Mouse (Mus musculus) lung, embryonic 14.5 days (tissue): ENCODE measurements around the gene Myo1e. TPM values are rescaled to one million over a fixed set of nuclear protein-coding genes. Genes with fewer than 3 reads are reported as not detected.

Experiments
- ATAC-seq: fragments of 200-750 bp; cut with Nextera tagmentation; 2 replicates; pipeline ENCODE4 v1.8.0; 2017; ENCODE audit warnings: mild to moderate bottlenecking, moderate TSS enrichment, moderate library complexity; ENCODE audit not compliant: insufficient read depth
- DNase-seq: peaks from one replicate; pipeline ENCODE4 v3.0.0-alpha.2; 2015
- H3K27ac ChIP-seq: fragments of 300-500 bp; sonication (generic); 2 replicates; pipeline ENCODE4 v1.5.1; 2014; ENCODE audit warnings: low read depth, mild to moderate bottlenecking, moderate library complexity
- H3K27me3 ChIP-seq: fragments of 300-500 bp; sonication (generic); 2 replicates; pipeline ENCODE4 v1.6.1; 2014; ENCODE audit warnings: low read length, control low read depth; ENCODE audit not compliant: insufficient read depth
- H3K36me3 ChIP-seq: fragments of 300-500 bp; sonication (generic); 2 replicates; pipeline ENCODE4 v1.6.1; 2014; ENCODE audit warnings: control low read depth; ENCODE audit not compliant: insufficient read depth
- H3K4me1 ChIP-seq: fragments of 300-500 bp; sonication (generic); 2 replicates; pipeline ENCODE4 v1.6.1; 2014; ENCODE audit warnings: antibody characterized with exemption, control low read depth; ENCODE audit not compliant: insufficient read depth
- H3K4me2 ChIP-seq: fragments of 300-500 bp; sonication (generic); 2 replicates; pipeline ENCODE4 v1.6.1; 2014; ENCODE audit warnings: mild to moderate bottlenecking
- H3K4me3 ChIP-seq: fragments of 300-500 bp; sonication (generic); 2 replicates; pipeline ENCODE4 v1.5.1; 2014; ENCODE audit warnings: low read depth, low read length
- H3K9ac ChIP-seq: fragments of 300-500 bp; sonication (generic); 2 replicates; pipeline ENCODE4 v1.6.1; 2014
- H3K9me3 ChIP-seq: fragments of 300-500 bp; sonication (generic); 2 replicates; pipeline ENCODE4 v1.6.1; 2016; ENCODE audit warnings: low read depth, low read length, control low read depth
- CTCF ChIP-seq: IDR thresholded peaks from 2 replicates; pipeline ENCODE4 v1.5.1; 2016; ENCODE audit warnings: antibody characterized with exemption, low read depth
- WGBS: fragments of 180-500 bp; shearing (Covaris S2); extraction: QIAGEN DNeasy Blood & Tissue Kit; methylation state at CpG from one replicate; pipeline ENCODE4 v1.1.7; 2014; 5-methylcytosine and 5-hydroxymethylcytosine counted together
- polyA plus RNA-seq: library from polyadenylated mRNA; unstranded; fragments of >200 nt; fragmentation: Nextera tagmentation; extraction: Ambion mirVana; gene quantifications from 2 replicates; pipeline ENCODE4 v1.2.1, GENCODE M21; 2014

Gene Myo1e
- polyA plus RNA-seq, 1 experiment from 2014 or later, result 31.4 TPM

DNA sequence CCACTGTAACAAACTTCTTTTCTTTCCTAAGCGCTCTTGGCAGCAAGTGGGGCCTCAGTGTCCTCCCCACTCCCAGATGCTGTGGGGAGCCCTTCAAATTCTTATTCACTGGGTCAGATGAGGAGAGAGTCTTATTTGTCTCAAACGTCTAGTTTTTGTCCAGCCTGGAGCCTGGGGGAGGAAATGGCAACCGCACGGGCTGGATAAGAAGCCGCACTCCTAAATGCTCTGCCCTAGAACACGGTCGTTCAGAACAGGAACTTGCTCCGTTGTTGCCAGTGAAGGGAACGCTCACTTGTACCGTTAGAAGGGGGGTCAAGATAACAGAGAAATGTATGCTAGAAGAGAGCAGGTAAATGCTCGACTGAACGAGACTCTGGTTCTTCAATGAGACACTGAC is 174.9 kb downstream of the Myo1e start:
- Histone ChIP-seq H3K36me3 (peaks cover 44% of the 10 kb centered on the region), H3K4me2 (no peak overlapping the region), H3K9me3 (no peaks in the 10 kb centered on the region), H3K4me3 (no peak overlapping the region), H3K9ac (no peak overlapping the region), H3K4me1 (no peaks in the 10 kb centered on the region), H3K27me3 (no peaks in the 10 kb centered on the region), H3K27ac (no peak overlapping the region)
- ATAC-seq (no peak), DNase-seq (no peak)
- WGBS, result 66% methylated on average over 12 of the region's 12 CpGs
- TF ChIP-seq CTCF, result no peak

DNA sequence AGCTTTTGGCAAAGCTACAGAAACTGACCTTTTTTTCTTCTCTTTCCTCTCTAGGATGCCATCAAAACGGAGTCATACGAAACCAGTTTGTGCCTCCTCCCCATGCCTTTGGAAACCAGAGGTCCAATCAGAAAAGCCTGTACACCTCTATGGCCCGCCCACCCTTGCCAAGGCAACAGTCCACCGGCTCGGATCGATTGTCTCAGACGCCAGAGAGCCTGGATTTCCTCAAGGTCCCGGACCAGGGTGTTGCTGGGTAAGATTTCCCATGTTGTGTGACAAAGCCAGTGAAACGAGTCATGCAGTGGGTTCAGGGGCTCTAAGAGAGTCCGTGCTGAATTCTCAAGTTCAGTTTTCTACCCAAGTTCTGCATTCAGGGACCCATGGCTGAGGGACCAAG is 176.6 kb downstream of the Myo1e start:
- H3K4me3 ChIP-seq, result no peak overlapping the region
- WGBS, result 71% methylated on average over 10 of the region's 10 CpGs
- ATAC-seq, result no peak
- H3K4me1 ChIP-seq, result no peaks in the 10 kb centered on the region
- H3K9me3 ChIP-seq, result no peaks in the 10 kb centered on the region
- peaks cover 31% of the 10 kb centered on the region for H3K36me3 ChIP-seq
- no peak overlapping the region for H3K9ac ChIP-seq
- no peak overlapping the region for H3K4me2 ChIP-seq
- H3K27ac ChIP-seq, result no peak overlapping the region
- no peaks in the 10 kb centered on the region for H3K27me3 ChIP-seq
- TF ChIP-seq CTCF, result no peak
- no peak for DNase-seq

DNA sequence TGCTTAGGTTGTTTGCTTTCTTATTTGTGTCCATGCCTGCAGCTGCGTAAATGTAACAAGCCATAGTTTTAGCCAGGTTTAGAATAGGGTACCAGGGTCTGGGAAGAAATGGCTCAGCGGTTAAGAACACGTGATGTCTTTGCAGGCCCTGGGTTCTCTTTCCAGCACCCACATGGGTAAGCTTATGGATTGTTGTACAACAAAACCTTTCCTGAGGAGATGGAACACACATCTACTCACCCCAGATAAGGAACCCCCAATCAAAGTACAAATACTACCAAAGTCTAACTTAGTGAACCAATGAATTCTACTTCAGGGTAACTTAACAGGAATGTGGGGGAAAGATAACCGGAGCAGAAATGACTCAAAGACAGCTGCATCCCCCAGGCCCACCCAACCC is 177.3 kb downstream of the Myo1e start:
- no peak overlapping the region for H3K9ac ChIP-seq
- 91% methylated on average over 4 of the region's 4 CpGs for WGBS
- no peak overlapping the region for H3K4me3 ChIP-seq
- ATAC-seq (no peak), DNase-seq (no peak)
- peaks cover 30% of the 10 kb centered on the region for H3K36me3 ChIP-seq
- no peaks in the 10 kb centered on the region for H3K4me1 ChIP-seq
- no peak for TF ChIP-seq CTCF
- H3K27me3 ChIP-seq, result no peaks in the 10 kb centered on the region
- H3K9me3 ChIP-seq, result no peaks in the 10 kb centered on the region
- H3K4me2 ChIP-seq, result no peak overlapping the region
- H3K27ac ChIP-seq, result no peak overlapping the region

DNA sequence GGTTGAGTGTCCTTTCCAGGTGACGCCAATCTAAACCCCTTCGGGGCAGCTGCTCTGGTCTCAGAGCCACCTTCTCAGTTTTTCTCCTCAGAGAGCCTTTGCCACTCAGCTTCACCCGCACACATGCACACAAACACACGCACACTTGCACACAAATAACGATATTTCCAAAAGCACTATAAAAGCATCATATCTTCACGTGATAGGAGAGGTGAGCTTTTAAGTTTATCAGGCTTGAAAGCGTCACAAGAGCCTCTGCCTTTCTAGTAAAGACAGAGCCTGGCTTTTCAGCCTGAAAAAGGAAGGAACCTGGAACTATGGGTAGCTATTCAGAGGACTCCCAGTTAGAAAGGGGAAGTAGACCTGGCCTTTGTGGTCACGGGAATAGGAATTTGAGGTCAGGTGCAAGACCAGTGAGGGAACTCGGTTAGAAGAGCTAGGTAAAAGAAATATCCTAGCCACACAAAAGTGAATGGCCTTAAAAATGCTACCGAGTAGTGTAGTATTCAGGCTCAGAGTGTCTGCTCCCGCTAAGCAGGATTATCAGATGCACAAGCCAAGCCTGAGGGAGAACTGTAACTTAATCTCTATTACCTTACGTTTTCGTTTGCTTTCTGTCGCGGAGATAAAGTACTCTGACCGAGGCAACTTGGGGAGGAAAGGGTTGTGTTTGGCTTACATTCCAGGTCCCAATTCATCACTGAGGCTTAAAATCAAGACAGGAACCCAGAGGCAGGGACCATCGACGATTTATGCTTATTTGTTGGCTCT is 178.0 kb downstream of the Myo1e start:
- DNase-seq (no peak), ATAC-seq (no peak)
- Histone ChIP-seq H3K27me3 (no peaks in the 10 kb centered on the region), H3K9ac (no peak overlapping the region), H3K4me3 (no peak overlapping the region), H3K4me2 (no peak overlapping the region), H3K27ac (no peak overlapping the region), H3K4me1 (no peaks in the 10 kb centered on the region), H3K36me3 (peaks cover 30% of the 10 kb centered on the region), H3K9me3 (no peaks in the 10 kb centered on the region)
- 65% methylated on average over 18 of the region's 18 CpGs for WGBS
- no peak for TF ChIP-seq CTCF

DNA sequence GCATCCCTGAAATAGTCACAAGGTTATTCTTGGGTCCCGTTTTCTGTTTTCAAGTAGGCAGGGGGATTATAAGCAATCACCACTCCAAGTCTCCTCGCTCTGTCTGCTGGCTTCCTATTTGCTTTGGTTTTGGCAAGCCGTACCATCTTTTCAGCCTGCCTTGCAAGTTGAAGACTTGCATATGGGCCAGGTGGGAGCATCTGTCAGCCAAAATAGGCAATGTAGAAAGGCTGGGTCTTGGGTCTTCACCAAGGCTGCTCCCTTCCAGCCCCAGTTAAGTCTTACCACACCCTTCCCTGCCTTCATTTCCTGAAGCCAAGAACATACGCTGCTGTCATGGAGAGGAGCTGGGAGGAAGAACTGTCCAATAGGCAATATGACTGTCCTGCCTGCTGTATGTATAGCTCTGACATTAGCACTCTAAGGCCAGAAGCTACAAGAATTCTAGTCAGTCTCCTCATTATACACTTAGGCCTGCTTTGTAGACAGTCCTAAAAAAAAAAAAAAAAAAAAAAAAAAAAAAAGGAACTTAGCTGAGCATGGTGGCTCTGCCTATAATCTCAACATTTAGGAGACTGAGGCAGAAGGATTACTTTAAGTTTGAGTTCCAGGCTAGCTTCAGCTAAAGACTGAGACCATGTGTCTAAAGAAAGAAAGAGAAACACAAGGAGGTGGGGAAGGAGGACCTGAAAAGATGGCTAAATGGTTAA is 180.4 kb downstream of the Myo1e start:
- TF ChIP-seq CTCF, result no peak
- no peak overlapping the region for H3K27ac ChIP-seq
- no peak overlapping the region for H3K9ac ChIP-seq
- no peak overlapping the region for H3K4me2 ChIP-seq
- DNase-seq (no peak), ATAC-seq (no peak)
- H3K4me3 ChIP-seq, result no peak overlapping the region
- 74% methylated on average over 4 of the region's 4 CpGs for WGBS
- no peaks in the 10 kb centered on the region for H3K4me1 ChIP-seq
- no peaks in the 10 kb centered on the region for H3K27me3 ChIP-seq
- H3K9me3 ChIP-seq, result no peaks in the 10 kb centered on the region
- peaks cover 34% of the 10 kb centered on the region for H3K36me3 ChIP-seq

DNA sequence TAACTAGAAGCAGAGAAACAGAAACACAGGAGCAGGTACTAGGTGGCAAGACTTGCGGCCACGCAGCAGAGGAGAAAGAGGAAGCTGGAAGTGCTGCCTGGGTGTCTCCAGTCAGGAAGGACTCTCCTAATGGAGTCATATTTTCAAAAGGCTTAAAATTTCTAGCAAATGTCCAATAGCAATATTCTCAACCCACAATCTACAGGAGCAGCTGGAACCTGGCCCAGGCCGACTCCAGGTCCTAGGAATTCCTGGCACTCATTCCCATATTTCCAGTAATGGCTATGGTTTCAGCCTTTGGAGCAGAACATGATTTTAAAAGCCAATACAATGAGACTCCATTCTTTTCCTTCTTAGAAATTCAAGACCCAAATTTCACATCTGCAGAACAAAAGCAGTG is 182.4 kb downstream of the Myo1e start:
- Histone ChIP-seq H3K4me1 (no peaks in the 10 kb centered on the region), H3K9ac (no peak overlapping the region), H3K27ac (no peak overlapping the region), H3K4me3 (no peak overlapping the region), H3K27me3 (no peaks in the 10 kb centered on the region), H3K4me2 (no peak overlapping the region), H3K9me3 (no peaks in the 10 kb centered on the region), H3K36me3 (peaks cover 24% of the 10 kb centered on the region; the same call in 1 of the 2 replicates)
- peak; percentile 32 for DNase-seq
- no peak for ATAC-seq
- TF ChIP-seq CTCF, result no peak
- WGBS, result 70% methylated on average over 3 of the region's 3 CpGs

DNA sequence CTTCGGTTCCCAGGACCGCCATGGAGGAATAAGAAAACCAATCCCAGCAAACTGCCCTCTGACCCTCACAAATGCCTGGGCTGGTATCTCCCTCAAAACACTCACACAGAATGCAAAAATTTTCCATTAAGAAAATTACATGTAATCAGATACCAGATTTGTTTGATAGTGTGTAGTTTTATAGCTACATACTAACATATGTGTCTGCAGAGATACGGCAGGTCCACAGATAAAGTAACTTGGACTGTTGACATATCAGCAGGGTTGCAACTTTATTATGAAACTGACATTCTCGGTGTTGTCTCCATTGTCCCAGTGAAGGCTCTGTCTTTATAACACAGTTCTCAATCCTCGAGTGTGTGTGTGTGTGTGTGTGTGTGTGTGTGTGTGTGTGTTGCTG is 183.9 kb downstream of the Myo1e start:
- no peak for TF ChIP-seq CTCF
- H3K9me3 ChIP-seq, result no peaks in the 10 kb centered on the region
- no peak overlapping the region for H3K9ac ChIP-seq
- ATAC-seq (no peak), DNase-seq (no peak)
- 88% methylated on average over 5 of the region's 5 CpGs for WGBS
- H3K27ac ChIP-seq, result no peak overlapping the region
- no peaks in the 10 kb centered on the region for H3K27me3 ChIP-seq
- no peaks in the 10 kb centered on the region for H3K4me1 ChIP-seq
- peaks cover 20% of the 10 kb centered on the region; the same call in 1 of the 2 replicates for H3K36me3 ChIP-seq
- H3K4me2 ChIP-seq, result no peak overlapping the region
- no peak overlapping the region for H3K4me3 ChIP-seq
